Mouse (Mus musculus) urinary bladder, postnatal 36 days (tissue): ENCODE results near the gene Gars.

ENCODE experiments used
- DNase-seq, 2 experiments: peaks; one replicate each; pipeline ENCODE4 v3.0.0; 2022; ENCODE audit warnings: low spot score in 2 of 2, mixed read lengths in 1 of 2

Gars gene

DNA sequence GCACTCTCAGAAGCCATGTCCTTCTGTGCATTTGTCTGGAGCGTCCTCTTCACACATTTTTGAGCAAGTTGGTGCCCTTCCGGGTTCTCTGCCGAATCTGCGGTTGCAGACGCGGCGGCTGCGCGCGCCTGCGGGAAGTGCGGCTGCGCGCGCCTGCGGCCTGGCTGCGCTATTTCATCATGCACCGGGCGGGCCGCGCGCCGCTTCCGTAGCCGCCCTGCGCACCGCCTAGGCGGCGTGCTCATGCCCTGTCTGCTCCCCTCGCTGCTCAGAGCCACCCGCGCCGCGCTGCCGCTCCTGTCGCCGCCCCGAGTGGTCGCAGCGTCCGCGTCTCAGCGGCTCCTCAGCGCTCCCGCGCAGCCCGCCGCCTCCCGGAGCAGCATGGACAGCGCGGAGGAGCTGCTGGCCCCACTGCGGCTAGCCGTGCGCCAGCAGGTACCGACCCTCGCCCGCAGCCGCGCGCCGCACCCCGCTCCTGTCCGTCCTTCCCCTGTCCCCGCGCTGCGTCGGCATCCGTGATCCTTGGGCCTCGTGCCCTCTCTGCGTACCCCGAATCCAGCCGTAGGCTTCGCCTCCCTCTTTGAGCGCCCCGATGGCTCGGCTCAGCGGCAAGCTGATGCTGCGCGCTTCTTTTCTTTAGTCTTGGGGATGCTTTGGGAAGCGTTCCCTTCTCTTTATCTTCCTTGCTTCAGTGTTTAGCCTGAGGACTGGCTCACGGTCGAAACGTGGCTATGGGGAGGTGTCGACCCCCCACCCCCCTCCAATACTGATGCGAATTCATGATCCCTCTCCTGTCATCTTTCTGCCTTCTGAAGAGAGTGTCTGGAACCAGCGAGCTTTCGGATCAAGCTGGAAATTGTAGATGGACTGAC lies at the start of gene Gars:
Gene Gars, plus strand, starts transcription at position 209 of the 872 bp plus-strand sequence.
- peak; percentile 73 to 86 for DNase-seq

DNA sequence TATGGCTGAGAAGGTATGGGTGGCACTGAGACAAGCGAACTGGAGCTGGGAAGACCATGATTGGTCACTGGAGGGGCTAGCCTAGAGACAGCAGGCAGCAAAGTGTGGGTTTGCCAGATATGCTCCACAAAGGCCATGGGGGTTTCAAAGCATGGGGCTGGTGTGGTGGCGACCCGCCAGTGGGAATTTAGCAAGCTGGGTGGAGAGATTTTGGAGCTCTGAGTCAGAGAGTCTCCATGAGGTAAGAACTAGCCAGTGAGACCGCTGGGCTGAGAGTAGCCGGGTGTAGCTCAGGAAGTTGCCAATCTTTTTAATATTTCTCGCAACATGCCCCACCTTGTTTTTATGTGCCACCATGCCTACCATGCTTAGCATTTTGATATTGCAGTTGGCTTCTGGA lies 49.7 kb upstream of the Gars start:
- no peak for DNase-seq

DNA sequence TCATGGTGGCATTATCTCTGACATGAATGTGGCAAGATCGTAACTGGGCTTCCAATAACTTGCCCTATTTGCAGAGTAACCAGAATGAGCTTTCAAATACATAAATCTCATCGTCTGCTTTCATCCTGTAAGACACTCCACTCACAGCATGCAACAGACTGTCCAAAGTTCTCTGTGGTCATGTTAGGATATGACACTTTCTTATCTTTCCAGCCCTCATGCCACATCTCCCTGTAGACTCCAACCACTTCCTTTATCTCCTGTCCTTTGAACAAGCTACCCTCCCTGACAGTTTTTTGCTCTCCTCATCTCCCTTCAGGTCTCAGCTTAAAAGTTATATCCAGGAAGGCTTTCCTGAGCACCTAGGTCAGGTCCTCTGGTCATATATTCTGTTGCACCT lies 46.6 kb upstream of the Gars start:
- no peak for DNase-seq

DNA sequence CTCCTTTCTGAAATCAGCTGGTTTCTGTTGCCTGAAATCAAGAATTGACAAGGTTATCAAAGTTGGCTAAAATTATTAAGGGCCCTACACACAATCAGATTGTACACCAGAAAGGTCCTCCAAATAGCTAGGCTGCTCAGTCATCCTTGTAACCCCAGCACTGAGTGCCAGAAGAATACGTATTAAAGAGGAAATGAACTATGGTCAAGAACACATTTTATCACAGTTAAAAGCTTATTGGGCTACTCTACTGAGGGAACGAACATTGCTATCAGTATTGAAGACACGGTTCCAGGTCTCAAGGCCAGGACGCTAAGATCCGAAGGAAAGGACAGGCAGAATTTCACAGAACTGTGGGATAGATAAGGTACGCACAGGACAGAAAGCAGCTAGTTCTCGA lies 45.7 kb upstream of the Gars start:
- no peak for DNase-seq

DNA sequence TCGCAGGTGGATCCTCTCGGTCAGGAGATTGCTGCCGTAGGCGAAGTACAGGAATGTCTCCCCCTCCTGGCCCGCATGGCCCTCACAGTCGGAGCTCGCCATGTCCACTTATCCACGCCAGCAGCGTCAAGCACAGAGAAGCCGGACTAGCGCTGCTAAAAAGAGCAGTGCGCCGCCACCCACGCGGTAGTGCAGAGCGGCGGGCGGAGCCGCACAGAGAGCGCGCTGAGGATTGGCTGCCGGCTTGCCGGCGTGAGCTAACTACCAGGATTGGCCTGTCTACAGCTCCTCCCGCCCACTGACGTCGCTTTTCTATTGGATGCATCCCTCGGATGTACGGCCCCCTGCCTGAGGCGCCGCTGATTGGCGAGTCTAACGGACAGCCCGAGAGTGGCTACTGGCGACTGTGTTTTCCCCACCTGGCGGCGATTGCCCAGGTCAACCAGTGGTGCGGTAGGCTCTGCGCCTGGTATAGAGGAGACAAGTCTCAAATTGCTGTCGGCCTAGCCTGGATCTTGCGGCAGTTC lies 45.0 kb upstream of the Gars start, which contains the start of gene Ggct:
Gene Ggct, minus strand, starts transcription at position 217 of the 527 bp plus-strand sequence.
- DNase-seq, result peak; percentile 91 to 96

DNA sequence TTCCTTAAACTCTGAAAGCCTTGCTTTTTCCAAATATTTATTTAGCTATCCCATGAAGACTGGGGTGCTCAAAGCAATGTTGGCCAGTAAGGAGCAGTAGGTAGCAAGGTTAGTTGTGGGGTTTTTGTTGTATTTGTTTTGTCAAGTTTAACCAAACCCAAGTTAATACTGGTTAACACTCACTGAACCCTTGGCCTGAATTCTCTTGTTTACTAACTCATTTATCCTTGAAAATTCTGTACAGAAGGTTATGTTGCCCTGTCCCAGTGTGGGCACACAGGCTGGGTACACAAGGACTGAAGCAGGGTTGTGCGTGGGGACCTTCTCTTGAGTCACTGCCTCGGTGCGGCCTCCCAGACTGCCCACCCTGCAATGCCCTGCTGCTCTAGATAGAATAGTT lies 41.4 kb upstream of the Gars start:
- no peak for DNase-seq

DNA sequence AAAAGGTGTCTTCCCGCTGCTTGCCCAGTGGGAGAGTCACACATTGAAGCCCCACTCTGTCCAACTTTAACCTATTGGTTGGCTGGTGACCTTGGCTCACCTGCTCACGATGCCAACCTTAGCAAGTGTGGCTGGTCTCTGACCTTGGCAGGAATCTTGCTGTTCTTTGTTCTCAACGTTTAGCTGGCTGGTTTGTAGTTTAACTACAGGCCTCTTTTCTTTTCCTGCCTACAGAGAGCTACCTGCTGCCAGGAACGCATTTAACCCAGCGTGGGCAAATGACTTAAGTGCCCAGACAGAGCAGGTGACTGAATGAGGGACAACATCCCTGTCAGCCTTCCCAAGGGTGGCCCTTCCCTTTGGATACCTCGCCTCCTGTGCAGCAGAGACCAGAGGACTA lies 40.1 kb upstream of the Gars start:
- no peak for DNase-seq

DNA sequence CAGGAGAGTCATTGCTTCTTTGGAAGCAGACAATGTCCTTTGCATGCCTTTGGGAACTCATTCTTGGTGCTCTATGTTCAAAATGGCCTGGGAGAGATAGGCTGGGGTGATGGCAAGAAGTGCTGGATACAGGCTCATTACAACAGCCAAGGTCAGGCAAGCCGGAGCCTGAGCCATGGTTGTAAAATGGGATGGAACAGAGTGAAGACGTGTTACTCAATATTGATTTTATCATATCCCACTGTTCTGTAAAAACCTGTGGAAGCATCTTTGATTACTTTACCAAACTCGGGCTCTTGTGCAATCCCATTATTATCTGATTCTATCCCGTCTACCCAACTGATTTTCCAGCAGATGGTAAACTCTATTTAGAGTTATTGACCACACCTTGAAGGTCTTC lies 36.5 kb upstream of the Gars start:
- DNase-seq, result no peak

DNA sequence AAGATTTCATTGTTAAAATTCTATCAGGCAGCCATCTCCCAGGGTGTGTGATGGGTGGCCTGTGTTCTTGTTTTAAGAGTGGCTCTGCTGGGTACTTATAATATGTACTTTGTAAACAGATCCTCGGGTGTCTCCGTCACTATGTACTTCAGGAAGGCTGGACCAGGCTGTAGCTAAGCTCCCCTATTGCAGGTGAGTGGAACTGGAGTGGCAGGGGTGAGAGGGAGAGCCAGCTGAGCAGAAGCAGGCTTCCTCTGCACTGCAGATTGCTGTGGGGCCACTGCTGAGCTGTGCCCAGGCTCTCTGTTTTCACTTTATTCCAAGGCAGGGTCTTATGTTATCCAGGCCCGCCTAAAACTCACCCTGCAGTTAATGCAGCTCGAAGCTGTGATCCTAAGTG lies 35.4 kb upstream of the Gars start:
- no peak for DNase-seq

DNA sequence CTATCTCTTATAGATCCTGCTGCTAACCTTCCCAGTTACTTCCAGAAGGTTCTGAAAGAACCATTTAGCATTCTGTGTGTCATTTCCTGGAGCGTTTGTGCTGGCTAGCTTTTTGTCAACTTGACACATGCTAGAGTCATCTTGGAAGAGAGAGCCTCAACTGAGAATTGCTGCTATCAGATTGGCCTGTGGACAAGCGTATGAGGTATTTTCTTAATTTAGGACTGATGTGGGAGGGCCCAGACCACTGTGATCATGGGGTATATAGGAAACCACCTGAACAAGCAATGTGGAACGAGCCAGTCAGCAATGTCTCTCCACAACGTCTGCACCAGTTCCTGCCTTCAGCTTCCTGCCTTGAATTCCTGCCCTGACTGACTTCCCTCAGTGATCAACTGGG lies 34.2 kb upstream of the Gars start:
- DNase-seq, result no peak

DNA sequence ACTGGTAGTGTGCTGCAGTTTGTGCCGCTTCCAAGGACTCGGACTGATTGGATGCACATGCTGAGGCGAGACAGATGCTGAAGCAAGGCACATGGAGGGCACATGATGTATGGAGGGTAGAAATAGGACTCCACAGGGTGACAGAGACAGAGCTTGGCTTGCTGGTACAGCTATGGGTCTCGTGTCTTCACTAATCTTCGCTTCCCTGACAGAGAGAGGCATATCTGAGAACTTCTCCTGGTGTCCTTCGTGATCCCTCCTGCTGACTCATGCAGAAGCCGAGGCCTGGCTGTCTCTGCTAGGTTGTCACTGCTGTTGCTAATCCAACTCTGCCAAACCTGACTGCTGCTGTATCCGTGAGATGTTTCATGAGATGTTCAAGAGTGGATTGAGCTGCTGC lies 29.4 kb upstream of the Gars start:
- no peak for DNase-seq

DNA sequence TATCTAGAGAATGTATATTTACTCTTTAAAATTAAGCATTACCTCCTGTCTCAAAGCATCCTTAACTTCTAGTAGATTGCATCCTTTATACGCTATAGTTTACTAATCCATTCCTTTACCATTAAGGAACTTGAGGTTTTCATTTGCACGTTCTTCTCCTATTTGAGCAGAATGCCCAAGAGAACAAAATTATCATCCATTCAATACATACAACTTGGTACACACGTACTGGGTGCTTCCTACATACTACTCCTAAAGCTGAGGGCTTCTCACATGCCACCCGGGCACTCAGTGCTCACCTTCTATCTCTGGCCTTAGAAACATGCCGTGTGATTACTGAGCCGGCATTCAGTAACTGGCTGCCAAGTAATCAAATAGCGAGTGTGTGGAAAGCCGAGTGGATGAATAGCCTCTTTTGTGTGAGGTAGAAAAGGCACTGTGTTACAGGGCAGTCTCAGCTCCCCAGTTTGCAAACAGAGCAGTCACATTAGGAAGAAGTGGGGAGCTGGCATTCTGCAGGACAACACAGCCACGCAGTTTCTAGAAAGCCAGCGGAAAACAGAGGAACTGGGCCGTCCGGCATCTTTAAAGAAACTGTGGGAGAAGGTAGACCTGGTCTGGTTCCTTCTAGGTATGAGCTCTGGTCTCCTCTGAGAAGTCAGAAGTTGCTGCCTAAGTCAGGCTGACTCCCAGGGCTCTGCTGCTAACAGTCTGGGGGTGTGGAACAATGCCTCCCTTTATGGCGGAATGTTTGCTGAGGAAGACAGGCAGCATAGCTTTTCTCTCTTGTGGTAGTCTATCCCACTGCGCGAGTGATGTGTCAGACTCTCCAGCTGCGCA lies 28.2 kb upstream of the Gars start:
- no peak for DNase-seq

DNA sequence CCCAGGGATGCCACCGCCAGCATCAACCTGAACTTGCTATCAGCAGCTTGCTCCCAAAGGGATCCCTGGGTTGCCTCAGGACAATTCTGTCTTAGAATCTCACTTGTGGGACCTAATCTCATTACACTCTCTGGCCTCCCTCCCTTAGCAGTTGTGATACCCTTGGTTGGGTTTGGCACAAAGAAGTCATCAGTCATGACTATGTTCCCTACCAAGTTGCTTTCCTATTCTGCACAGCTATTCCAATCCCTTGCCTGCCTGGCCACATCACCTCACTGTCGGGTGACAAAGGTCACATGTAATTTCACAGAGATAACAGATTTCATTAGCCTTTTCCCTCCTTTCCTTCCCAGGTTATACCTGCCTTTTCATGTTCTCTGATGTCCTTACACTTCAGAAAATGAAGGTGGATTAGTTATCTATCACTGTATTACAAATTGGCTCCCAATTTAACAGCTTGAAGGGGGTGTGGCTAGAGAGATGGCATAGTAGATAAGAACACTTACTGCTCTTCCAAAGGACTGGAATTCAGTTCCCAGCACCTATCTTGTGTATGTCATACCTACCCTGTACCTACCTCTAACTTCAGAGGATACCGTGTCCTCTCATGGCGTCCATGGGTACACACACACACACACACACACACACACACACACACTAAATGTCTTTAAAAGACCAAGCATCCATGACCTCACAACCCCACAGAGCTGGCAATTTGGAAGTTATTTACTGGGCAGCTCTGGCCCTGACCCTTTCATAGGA lies 27.3 kb upstream of the Gars start:
- DNase-seq, result no peak

DNA sequence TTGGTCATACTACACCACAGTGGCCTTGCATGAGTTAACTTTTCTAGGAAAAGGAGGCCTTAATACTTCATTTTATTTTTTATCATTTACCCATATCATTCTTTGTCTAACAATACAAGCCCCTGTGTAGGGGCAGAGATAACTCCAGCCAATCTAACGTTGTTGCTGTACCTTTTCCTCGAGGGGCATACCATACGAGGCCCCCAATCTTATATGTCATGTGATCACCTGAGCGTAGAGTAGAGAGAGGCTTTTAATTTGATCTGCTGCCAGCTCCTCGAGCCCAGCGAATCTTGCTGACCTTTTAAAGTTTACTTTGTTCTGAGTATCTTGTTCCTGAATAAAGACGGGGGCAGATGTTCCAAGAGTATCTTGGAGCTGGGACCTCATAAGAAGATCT lies 25.3 kb upstream of the Gars start:
- no peak for DNase-seq

DNA sequence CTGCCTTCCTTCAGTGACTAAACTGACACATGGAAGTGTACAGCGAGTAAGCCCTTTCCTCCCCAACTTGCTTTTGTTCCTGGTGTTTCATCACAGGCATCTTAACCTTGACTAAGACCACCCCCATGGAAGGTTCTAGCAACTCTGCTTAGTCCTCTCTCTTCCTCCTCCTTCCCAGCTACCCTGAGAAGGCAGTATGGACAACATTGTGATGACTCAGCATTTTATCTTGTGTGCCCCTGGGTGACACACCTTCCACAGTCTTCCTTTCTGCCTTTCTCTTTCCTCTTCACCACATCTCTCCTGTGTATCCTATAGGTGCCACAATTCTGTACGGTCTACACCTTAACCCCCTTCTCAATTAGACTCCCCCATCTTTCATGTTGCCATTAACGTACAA lies 23.6 kb upstream of the Gars start:
- no peak for DNase-seq

DNA sequence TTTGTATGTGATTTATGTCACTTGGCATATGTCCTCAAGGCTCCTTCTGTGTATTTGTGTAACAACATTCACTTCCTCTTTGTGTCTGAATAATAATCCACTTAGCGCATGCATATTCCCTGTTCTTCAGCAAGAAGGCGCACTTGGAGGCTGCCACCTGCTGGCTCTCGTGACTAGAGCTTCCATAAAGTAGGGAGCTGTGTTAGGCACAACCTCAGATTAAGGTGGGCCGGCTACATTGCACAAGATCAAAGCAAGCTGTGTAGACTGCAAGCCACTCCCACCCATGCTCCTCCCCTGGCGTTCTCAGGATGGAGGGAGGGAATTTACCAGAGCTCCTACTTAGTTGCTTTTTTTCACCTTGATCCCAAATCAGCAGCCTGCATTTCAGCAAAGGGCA lies 21.6 kb upstream of the Gars start:
- peak in 1 of 2 experiments; percentile 54 for DNase-seq

DNA sequence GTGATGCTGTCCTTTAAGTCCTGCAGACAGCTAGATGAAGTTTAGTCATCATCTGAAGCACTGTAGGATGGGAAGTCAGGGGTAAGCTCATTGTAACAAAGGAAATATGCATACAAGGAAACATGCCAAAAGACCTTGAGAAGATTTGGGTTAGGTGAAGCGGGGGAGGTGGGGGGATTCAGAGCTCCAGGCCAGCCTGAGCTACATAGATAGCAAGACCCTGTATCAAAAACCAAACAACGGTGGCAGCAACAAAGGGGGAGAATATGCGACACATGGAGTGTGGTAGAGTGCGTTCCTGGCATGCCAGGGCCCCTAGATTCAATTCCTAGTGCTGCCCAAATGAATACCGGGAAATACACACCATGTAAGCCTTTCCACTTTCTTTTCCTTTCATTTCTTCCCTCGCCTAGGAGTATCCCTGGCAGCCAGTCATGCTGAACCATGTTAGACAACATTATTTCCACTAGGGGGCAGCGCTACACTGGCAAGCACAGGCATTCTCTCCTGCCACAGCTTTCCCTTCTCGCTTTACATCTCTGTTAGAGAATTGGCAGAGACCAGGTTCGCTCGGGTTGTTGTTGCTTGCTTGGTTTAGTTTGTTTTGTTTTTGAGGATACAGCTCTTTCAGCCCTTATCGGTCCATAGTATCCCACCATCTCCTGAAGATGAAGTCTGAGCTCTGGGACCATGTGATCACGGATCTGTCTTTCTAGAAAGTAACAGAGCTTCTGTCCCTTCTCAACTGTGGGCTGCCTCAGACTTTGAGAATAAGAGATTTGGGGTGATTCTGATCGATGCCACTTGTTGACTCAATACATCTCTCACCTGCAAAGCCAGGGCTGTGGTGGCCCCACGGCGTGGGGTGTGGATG lies 20.9 kb upstream of the Gars start:
- peak in 1 of 2 experiments; percentile 49 for DNase-seq

DNA sequence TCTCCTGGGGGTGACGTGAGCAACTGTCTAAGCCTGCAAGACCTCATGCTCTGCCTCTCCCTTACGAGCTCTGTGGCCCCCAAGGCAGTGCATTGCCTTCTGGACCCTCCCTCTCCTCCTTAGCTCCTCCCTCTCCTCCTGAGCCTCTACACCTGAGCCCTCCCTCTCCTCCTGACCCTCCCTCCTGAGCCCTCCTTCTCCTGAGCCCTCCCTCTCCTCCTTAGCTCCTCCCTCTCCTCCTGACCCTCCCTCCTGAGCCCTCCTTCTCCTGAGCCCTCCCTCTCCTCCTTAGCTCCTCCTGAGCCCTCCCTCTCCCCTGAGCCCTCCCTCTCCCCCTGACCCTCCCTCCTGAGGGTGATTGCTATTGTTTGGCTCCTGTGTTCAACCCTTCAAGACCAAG lies 19.4 kb upstream of the Gars start:
- DNase-seq, result no peak

DNA sequence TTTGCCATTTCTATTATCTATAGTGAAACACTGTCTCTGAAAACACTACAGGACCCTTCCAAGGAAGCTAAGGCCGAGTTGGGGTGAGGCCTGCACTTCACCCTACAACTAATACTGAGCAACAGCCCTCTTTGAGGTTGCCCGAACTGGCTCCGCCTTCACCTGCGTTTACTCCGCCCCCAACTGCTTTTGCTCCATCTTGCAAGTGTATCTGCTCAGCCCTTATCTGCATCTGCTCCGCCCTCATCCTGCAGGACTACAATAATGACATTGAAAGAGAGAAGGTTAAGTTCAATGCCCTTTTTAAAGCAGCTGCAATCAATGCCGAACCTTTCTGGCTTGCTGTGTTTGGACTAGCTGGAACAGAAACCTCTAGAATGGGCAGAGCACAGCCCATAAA lies 16.0 kb upstream of the Gars start:
- DNase-seq, result no peak

DNA sequence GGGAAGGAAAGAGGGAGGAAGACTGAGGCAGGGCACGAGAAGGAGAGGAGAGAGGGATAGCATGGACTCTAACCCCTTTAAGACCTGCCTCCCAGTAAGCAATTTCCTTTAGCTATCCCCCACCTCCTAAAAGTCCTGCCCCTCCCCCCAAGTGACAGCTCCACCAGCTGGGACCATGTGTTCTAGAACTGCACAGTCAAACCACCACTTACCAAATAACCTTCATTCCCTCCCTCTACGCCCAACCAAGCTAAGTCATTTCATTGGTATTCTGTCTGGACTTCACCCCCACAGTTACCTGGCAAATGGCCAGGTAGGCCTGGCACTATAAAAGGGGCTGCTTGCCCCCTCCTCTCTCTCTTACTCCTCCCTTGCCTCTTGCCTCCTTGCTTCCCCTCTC lies 10.2 kb upstream of the Gars start:
- DNase-seq, result no peak

DNA sequence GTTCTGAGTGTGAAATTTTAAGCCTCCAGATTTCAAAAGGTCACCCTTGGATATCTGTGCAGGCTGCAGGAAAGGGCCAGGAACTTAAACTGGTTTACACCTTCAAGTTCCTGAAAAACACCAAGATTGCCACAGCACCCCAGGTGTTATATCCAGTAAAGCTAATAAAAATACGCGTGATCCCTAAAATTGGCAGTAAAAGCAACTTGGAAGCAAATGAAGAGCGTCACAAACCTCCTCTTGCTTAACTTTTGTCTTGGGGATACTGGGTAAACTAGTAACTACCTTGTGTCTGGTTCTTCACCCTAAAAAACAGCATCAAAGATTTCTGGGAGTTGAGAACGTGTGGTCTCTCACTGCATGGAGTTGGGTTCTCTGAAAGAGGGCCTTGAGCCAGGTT lies 1.1 kb upstream of the Gars start:
- DNase-seq, result no peak
